Mouse (Mus musculus) C2C12 (cell line): ENCODE data around the gene Pgp.

ENCODE experiments used
- CEBPB ChIP-seq: IDR thresholded peaks from one replicate; pipeline ENCODE4 v1.6.1; 2011; ENCODE audit warnings: low read depth, mild to moderate bottlenecking, control low read depth, moderate library complexity
- CTCF ChIP-seq: IDR thresholded peaks from one replicate; pipeline ENCODE4 v1.5.1; 2011; ENCODE audit not compliant: control insufficient read depth, insufficient read depth, insufficient read length
- FOSL1 ChIP-seq: IDR thresholded peaks from one replicate; pipeline ENCODE4 v1.8.0; 2011; ENCODE audit warnings: mild to moderate bottlenecking, low read length; ENCODE audit not compliant: poor library complexity, insufficient read depth, severe bottlenecking
- MYOD1 ChIP-seq: IDR thresholded peaks from one replicate; pipeline ENCODE4 v1.6.1; 2011; ENCODE audit warnings: low read depth; ENCODE audit not compliant: control insufficient read depth, insufficient read length
- MYOG ChIP-seq: IDR thresholded peaks from one replicate; pipeline ENCODE4 v1.6.1; 2011; ENCODE audit not compliant: control insufficient read depth, insufficient read length; ENCODE audit errors: extremely low read depth
- USF1 ChIP-seq: IDR thresholded peaks from one replicate; pipeline ENCODE4 v1.6.1; 2011; ENCODE audit warnings: low read depth, mild to moderate bottlenecking, control low read depth, moderate library complexity

- TF ChIP-seq CTCF (no peak), MYOD1 (no peak), FOSL1 (no peak), MYOG (no peak), CEBPB (no peak), USF1 (no peak)
These were observed 33.9 kb downstream of the Pgp start for GRCm38 (mm10) chr17:24504085-24504484.
